ENCODE assay signal across 8 mouse cellular contexts in the genomic region with DNA sequence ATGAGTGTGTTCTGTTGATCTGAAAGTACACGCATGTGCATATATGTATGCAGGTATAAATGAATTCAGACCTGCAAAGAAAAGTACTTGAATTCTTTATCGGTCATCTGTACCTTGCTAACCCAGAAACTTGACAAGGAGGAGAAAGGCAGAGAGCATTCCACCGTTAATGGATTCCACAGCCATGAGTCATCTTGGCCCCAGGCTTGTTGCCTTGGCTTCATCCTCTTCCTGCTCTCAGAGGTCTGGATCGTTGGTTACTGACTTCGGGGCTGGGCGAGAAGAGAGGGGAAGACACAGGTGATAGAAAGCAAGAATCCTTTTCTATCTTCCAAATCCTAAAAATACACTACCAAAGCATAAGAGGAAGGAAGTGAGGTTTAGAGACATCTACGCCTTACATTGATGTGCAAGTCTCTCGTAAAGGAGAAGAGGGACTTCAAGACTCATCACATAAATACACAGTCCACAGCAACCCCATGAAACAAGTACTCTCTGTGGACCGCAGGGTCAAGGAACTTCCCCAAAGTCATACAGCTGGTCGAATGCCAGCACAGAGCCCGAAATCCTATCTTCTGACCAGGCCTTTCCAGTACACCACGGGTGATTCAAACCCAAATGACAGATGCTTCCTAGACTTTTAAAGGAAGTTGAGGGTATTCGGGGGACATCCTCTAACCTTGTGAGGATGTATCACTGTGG. TPM values are rescaled to one million over a fixed set of nuclear protein-coding genes. Genes with fewer than 3 reads are reported as not detected.
DNase-seq lines count a peak whose midpoint lies in the region; ATAC-seq and TF ChIP-seq lines count a peak whose summit lies in the region.

No protein-coding gene starts in this region.

- no peak overlapping the region for H3K4me2 ChIP-seq in liver, postnatal 0 days (ENCODE audit: low read depth, low read length)
- no peak overlapping the region for H3K4me2 ChIP-seq in liver, embryonic 11.5 days
- no peak overlapping the region for H3K4me2 ChIP-seq in embryonic facial prominence, embryonic 11.5 days (ENCODE audit: low read depth, low read length)
- H3K4me2 ChIP-seq in heart, embryonic 16.5 days (ENCODE audit: low read depth, low read length), result no peak overlapping the region
- H3K4me2 ChIP-seq in forebrain, embryonic 12.5 days, result no peak overlapping the region

- no peak for TF ChIP-seq CTCF in liver, postnatal 0 days (IDR thresholded peaks at IDR 0.05; ENCODE audit: low read depth)

- 36% methylated on average over 13 of the region's 13 CpGs for WGBS in liver, postnatal 0 days (ENCODE audit: insufficient replicate concordance)
- 48% methylated on average over 13 of the region's 13 CpGs for WGBS in liver, embryonic 11.5 days
- WGBS in embryonic facial prominence, embryonic 11.5 days, result 70% methylated on average over 13 of the region's 13 CpGs
- 38% methylated on average over 13 of the region's 13 CpGs for WGBS in heart, embryonic 16.5 days
- 88% methylated on average over 13 of the region's 13 CpGs for WGBS in forebrain, embryonic 12.5 days

- no peaks in the 10 kb centered on the region for H3K9me3 ChIP-seq in liver, postnatal 0 days (ENCODE audit: low read length)
- H3K9me3 ChIP-seq in liver, embryonic 11.5 days (ENCODE audit: control insufficient read depth, low read length), result no peaks in the 10 kb centered on the region
- H3K9me3 ChIP-seq in embryonic facial prominence, embryonic 11.5 days (replicated peaks; ENCODE audit: control insufficient read depth, low read length), result no peaks in the 10 kb centered on the region
- no peaks in the 10 kb centered on the region for H3K9me3 ChIP-seq in heart, embryonic 16.5 days (replicated peaks; ENCODE audit: control insufficient read depth, low read length)
- no peaks in the 10 kb centered on the region for H3K9me3 ChIP-seq in forebrain, embryonic 12.5 days

- DNase-seq in liver, postnatal 0 days, result peak; percentile 15
- DNase-seq in liver, embryonic 11.5 days (ENCODE audit: low spot score), result no peak
- DNase-seq in embryonic facial prominence, embryonic 11.5 days (ENCODE audit: low spot score), result peak; percentile 52
- peak; percentile 67 for DNase-seq in skeletal muscle tissue, adult 2 months (ENCODE audit: low read depth, low spot score)
- DNase-seq in left cerebral cortex, adult 9 months (ENCODE audit: low spot score in 2 of 2), result no peak
- no peak for DNase-seq in retina, embryonic 14.5 days (ENCODE audit: low spot score)

- TF ChIP-seq EP300 in liver, postnatal 0 days (IDR thresholded peaks at IDR 0.05; ENCODE audit: low read depth), result 0 out of 2 replicates have a peak, but pooled peaks have one; percentile 28

- no peak overlapping the region for H3K4me3 ChIP-seq in liver, postnatal 0 days (ENCODE audit: low read depth, low read length)
- no peak overlapping the region for H3K4me3 ChIP-seq in liver, embryonic 11.5 days (ENCODE audit: low read depth, low read length)
- H3K4me3 ChIP-seq in embryonic facial prominence, embryonic 11.5 days (ENCODE audit: low read depth, low read length), result no peak overlapping the region
- no peak overlapping the region for H3K4me3 ChIP-seq in heart, embryonic 16.5 days (ENCODE audit: low read length)
- no peak overlapping the region for H3K4me3 ChIP-seq in forebrain, embryonic 12.5 days (replicated peaks)

- H3K9ac ChIP-seq in liver, postnatal 0 days (replicated peaks), result no peak overlapping the region
- no peak overlapping the region for H3K9ac ChIP-seq in liver, embryonic 11.5 days (ENCODE audit: low read depth, low read length)
- H3K9ac ChIP-seq in embryonic facial prominence, embryonic 11.5 days (replicated peaks; ENCODE audit: low read length), result no peak overlapping the region
- no peak overlapping the region for H3K9ac ChIP-seq in heart, embryonic 16.5 days (ENCODE audit: low read length)
- no peak overlapping the region for H3K9ac ChIP-seq in forebrain, embryonic 12.5 days

- no peaks in the 10 kb centered on the region for H3K4me1 ChIP-seq in liver, postnatal 0 days (ENCODE audit: insufficient read depth)
- no peaks in the 10 kb centered on the region for H3K4me1 ChIP-seq in liver, embryonic 11.5 days (replicated peaks; ENCODE audit: control insufficient read depth, insufficient read depth, low read length)
- H3K4me1 ChIP-seq in embryonic facial prominence, embryonic 11.5 days (ENCODE audit: control insufficient read depth, insufficient read depth, low read length), result no peaks in the 10 kb centered on the region
- peaks cover 21% of the 10 kb centered on the region for H3K4me1 ChIP-seq in heart, embryonic 16.5 days (ENCODE audit: control insufficient read depth, insufficient read depth, low read length)
- peaks cover 5% of the 10 kb centered on the region for H3K4me1 ChIP-seq in forebrain, embryonic 12.5 days

- peak; percentile 45; the same call in 1 of the 2 replicates for ATAC-seq in liver, postnatal 0 days
- ATAC-seq in liver, embryonic 11.5 days (replicated peaks; ENCODE audit: low FRiP score), result no peak
- ATAC-seq in embryonic facial prominence, embryonic 11.5 days (replicated peaks; ENCODE audit: insufficient number of reproducible peaks, low FRiP score, low TSS enrichment, low read depth), result no peak
- ATAC-seq in heart, embryonic 16.5 days (replicated peaks; ENCODE audit: extremely low read depth, insufficient read depth, low FRiP score), result peak; percentile 79
- no peak for ATAC-seq in forebrain, embryonic 12.5 days (ENCODE audit: low FRiP score)

- H3K27me3 ChIP-seq in liver, postnatal 0 days (ENCODE audit: insufficient read depth, low read length), result no peaks in the 10 kb centered on the region
- no peaks in the 10 kb centered on the region for H3K27me3 ChIP-seq in liver, embryonic 11.5 days (replicated peaks; ENCODE audit: control insufficient read depth, insufficient read depth, low read length)
- H3K27me3 ChIP-seq in embryonic facial prominence, embryonic 11.5 days (ENCODE audit: control insufficient read depth, insufficient read depth, low read length), result no peaks in the 10 kb centered on the region
- H3K27me3 ChIP-seq in heart, embryonic 16.5 days (ENCODE audit: control insufficient read depth, insufficient read depth, low read length), result no peaks in the 10 kb centered on the region
- no peaks in the 10 kb centered on the region for H3K27me3 ChIP-seq in forebrain, embryonic 12.5 days

- H3K27ac ChIP-seq in liver, postnatal 0 days (ENCODE audit: low read depth), result no peak overlapping the region
- H3K27ac ChIP-seq in liver, embryonic 11.5 days (ENCODE audit: low read depth, low read length), result no peak overlapping the region
- no peak overlapping the region for H3K27ac ChIP-seq in embryonic facial prominence, embryonic 11.5 days (replicated peaks; ENCODE audit: low read depth, low read length)
- peak overlapping the region; percentile 52 for H3K27ac ChIP-seq in heart, embryonic 16.5 days (ENCODE audit: low read length)
- H3K27ac ChIP-seq in forebrain, embryonic 12.5 days, result no peak overlapping the region

- H3K36me3 ChIP-seq in liver, postnatal 0 days (replicated peaks; ENCODE audit: insufficient read depth, low read length), result no peaks in the 10 kb centered on the region
- no peaks in the 10 kb centered on the region for H3K36me3 ChIP-seq in liver, embryonic 11.5 days (ENCODE audit: control insufficient read depth, insufficient read depth, low read length)
- H3K36me3 ChIP-seq in embryonic facial prominence, embryonic 11.5 days (replicated peaks; ENCODE audit: control insufficient read depth, insufficient read depth, low read depth, low read length), result no peaks in the 10 kb centered on the region
- no peaks in the 10 kb centered on the region for H3K36me3 ChIP-seq in heart, embryonic 16.5 days (ENCODE audit: control insufficient read depth, insufficient read depth)
- H3K36me3 ChIP-seq in forebrain, embryonic 12.5 days (replicated peaks), result peaks cover 43% of the 10 kb centered on the region

RNA-seq across cellular contexts. Expression of a gene that starts 35.1 kb away (rescaled TPM):
- 0.08 and 0.14 TPM in 2 replicates for polyA plus RNA-seq in liver, postnatal 0 days (2015; fragmentation: Nextera tagmentation; extraction: Ambion mirVana)
- 2.0 and 2.2 TPM in 2 replicates for polyA plus RNA-seq in liver, embryonic 11.5 days (2014; fragmentation: Nextera tagmentation; extraction: Ambion mirVana)
- polyA plus RNA-seq in embryonic facial prominence, embryonic 11.5 days (2014; fragmentation: Nextera tagmentation; extraction: Ambion mirVana), result 15.4 and 16.9 TPM in 2 replicates
- polyA plus RNA-seq in heart, embryonic 16.5 days (2015; fragmentation: Nextera tagmentation; extraction: Ambion mirVana), result 1.3 and 2.1 TPM in 2 replicates
- 21.2 and 21.6 TPM in 2 replicates for polyA plus RNA-seq in forebrain, embryonic 12.5 days (2016; fragmentation: Nextera tagmentation; extraction: Ambion mirVana)

Comparison
In these comparisons a context has a peak if more than half of its experiments do, and no peak if none do; other contexts are left out.
1. ATAC-seq: peak in liver, postnatal 0 days (single experiment) and heart, embryonic 16.5 days (single experiment); none in liver, embryonic 11.5 days (single experiment), embryonic facial prominence, embryonic 11.5 days (single experiment) and forebrain, embryonic 12.5 days (single experiment).
2. DNase-seq: peak in liver, postnatal 0 days (single experiment), embryonic facial prominence, embryonic 11.5 days (single experiment) and skeletal muscle tissue, adult 2 months (single experiment); none in liver, embryonic 11.5 days (single experiment), left cerebral cortex, adult 9 months (0 of 2) and retina, embryonic 14.5 days (single experiment).